Mouse (Mus musculus): ENCODE measurements at regions not wholly inside any gene's neighbourhood (a gene's known extent, or its start where the extent isn't known, plus 50 kb on each side); places are given as distances from the start of the nearest gene placed in this dataset.

GRCm38 (mm10) chr5:26338191-26338590 is 80.7 kb downstream of the Gm7361 start:
- no peak for DNase-seq

- DNase-seq = no peak
Observed at GRCm38 (mm10) chr5:26339266-26339665, 81.8 kb downstream of the Gm7361 start.

GRCm38 (mm10) chr5:26355156-26355555 is 97.7 kb downstream of the Gm7361 start:
- no peak for DNase-seq

GRCm38 (mm10) chr5:26359082-26359481 is 101.6 kb downstream of the Gm7361 start:
- no peak for DNase-seq

GRCm38 (mm10) chr5:26374175-26374984 is 116.9 kb downstream of the Gm7361 start:
- no peak for DNase-seq

- DNase-seq = no peak
Observed at GRCm38 (mm10) chr5:26407088-26407672, 149.7 kb downstream of the Gm7361 start.

- no peak for DNase-seq
Observed at GRCm38 (mm10) chr5:26413185-26413584, 155.7 kb downstream of the Gm7361 start.

- DNase-seq = no peak
Observed at GRCm38 (mm10) chr5:26444331-26445200, 187.1 kb downstream of the Gm7361 start.

- no peak for DNase-seq
Observed at GRCm38 (mm10) chr5:26451306-26451705, 193.8 kb downstream of the Gm7361 start.

GRCm38 (mm10) chr5:26457627-26458026 is 200.1 kb downstream of the Gm7361 start:
- no peak for DNase-seq

- DNase-seq = no peak
Observed at GRCm38 (mm10) chr5:26466666-26467065, 209.2 kb downstream of the Gm7361 start.

- no peak for DNase-seq
Observed at GRCm38 (mm10) chr5:26485726-26486125, 228.2 kb downstream of the Gm7361 start.

- no peak for DNase-seq
Observed at GRCm38 (mm10) chr5:26494003-26494402, 236.5 kb downstream of the Gm7361 start.

GRCm38 (mm10) chr5:26497641-26498430 is 240.3 kb downstream of the Gm7361 start:
- DNase-seq = no peak

GRCm38 (mm10) chr5:26509525-26510168 is 252.2 kb downstream of the Gm7361 start:
- DNase-seq = no peak

GRCm38 (mm10) chr5:26513039-26513955 is 255.8 kb downstream of the Gm7361 start:
- DNase-seq = no peak

- peak; percentile 12 for DNase-seq
Observed at GRCm38 (mm10) chr5:26535556-26535955, 278.1 kb downstream of the Gm7361 start.

GRCm38 (mm10) chr5:26563291-26563690 is 253.7 kb upstream of the Dpp6 start:
- DNase-seq = no peak

GRCm38 (mm10) chr5:26564056-26564455 is 252.9 kb upstream of the Dpp6 start:
- no peak for DNase-seq

GRCm38 (mm10) chr5:26572691-26573191 is 244.3 kb upstream of the Dpp6 start:
- no peak for DNase-seq

GRCm38 (mm10) chr5:26573446-26573845 is 243.6 kb upstream of the Dpp6 start:
- no peak for DNase-seq

Measured in lung, postnatal 14 days (tissue).